Mouse (Mus musculus) MEL (cell line): Measurements from ENCODE around the gene Lima1. TPM values are rescaled to one million over a fixed set of nuclear protein-coding genes. Genes with fewer than 3 reads are reported as not detected.

ENCODE experiments used
- DNase-seq: peaks from one replicate; pipeline ENCODE4 v3.0.0; 2011; ENCODE audit warnings: low read depth, low spot score
- H3K27ac ChIP-seq: 2 replicates; pipeline ENCODE4 v1.5.1; 2012; ENCODE audit warnings: low read depth, mild to moderate bottlenecking, control low read depth, low read length, moderate library complexity; ENCODE audit not compliant: control insufficient read depth
- H3K27me3 ChIP-seq, 2 experiments: fragments of 150-350 bp in 1 of 2; sonication (generic) in 1 of 2; 2 replicates each; pipeline ENCODE4 v1.6.1; 2012; ENCODE audit warnings: low read length in 2 of 2, mild to moderate bottlenecking in 2 of 2, improper control_type of control experiment in 1 of 2, moderate library complexity in 1 of 2; ENCODE audit not compliant: insufficient read depth in 2 of 2, control insufficient read depth in 1 of 2
- H3K36me3 ChIP-seq, 2 experiments: 2 replicates each; pipeline ENCODE4 v1.6.1; 2012 to 2014; ENCODE audit warnings: low read length in 2 of 2, improper control_type of control experiment in 1 of 2, inconsistent platforms in 1 of 2, mild to moderate bottlenecking in 1 of 2; ENCODE audit not compliant: insufficient read depth in 2 of 2, control insufficient read depth in 1 of 2
- H3K4me1 ChIP-seq, 2 experiments: fragments of 150-350 bp in 1 of 2; sonication (generic) in 1 of 2; 2 replicates each; pipeline ENCODE4 v1.6.1; 2012; ENCODE audit warnings: low read length in 2 of 2, improper control_type of control experiment in 1 of 2, mild to moderate bottlenecking in 1 of 2; ENCODE audit not compliant: insufficient read depth in 2 of 2, control insufficient read depth in 1 of 2
- H3K4me3 ChIP-seq, 2 experiments: fragments of 150-350 bp in 1 of 2; sonication (generic) in 1 of 2; 2 replicates each; pipeline ENCODE4 v1.5.1; 2012; ENCODE audit warnings: low read depth in 2 of 2, low read length in 2 of 2, mild to moderate bottlenecking in 2 of 2, moderate library complexity in 2 of 2, control low read depth in 1 of 2, improper control_type of control experiment in 1 of 2; ENCODE audit not compliant: control insufficient read depth in 1 of 2, insufficient read depth in 1 of 2
- H3K79me2 ChIP-seq: 2 replicates; pipeline ENCODE4 v1.6.1; 2012; ENCODE audit warnings: mild to moderate bottlenecking, low read length, moderate library complexity; ENCODE audit not compliant: control insufficient read depth, poor library complexity, insufficient read depth
- H3K9ac ChIP-seq: 2 replicates; pipeline ENCODE4 v1.6.1; 2012; ENCODE audit warnings: low read depth, mild to moderate bottlenecking, control low read depth, low read length, moderate library complexity; ENCODE audit not compliant: control insufficient read depth, poor library complexity, severe bottlenecking
- H3K9me3 ChIP-seq: fragments of 150-350 bp; sonication (generic); replicated peaks from 2 replicates; pipeline ENCODE4 v1.6.1; 2012; ENCODE audit warnings: mild to moderate bottlenecking, low read length, improper control_type of control experiment, moderate library complexity; ENCODE audit not compliant: insufficient read depth
- BHLHE40 ChIP-seq: IDR thresholded peaks from 2 replicates; pipeline ENCODE4 v1.6.1; 2012; ENCODE audit warnings: low read depth, mild to moderate bottlenecking, inconsistent platforms, low read length, improper control_type of control experiment, borderline replicate concordance
- CHD1 ChIP-seq: IDR thresholded peaks from 2 replicates; pipeline ENCODE4 v1.6.1; 2012; ENCODE audit warnings: low read depth, mild to moderate bottlenecking, inconsistent platforms, low read length, improper control_type of control experiment
- CTCF ChIP-seq, 3 experiments: IDR thresholded peaks in 2 of 3; conservative IDR thresholded peaks in 1 of 3; 2 replicates each; pipeline ENCODE4 v1.5.1; 2011 to 2012; ENCODE audit warnings: low read length in 3 of 3, low read depth in 2 of 3, mild to moderate bottlenecking in 2 of 3, improper control_type of control experiment in 1 of 3, inconsistent platforms in 1 of 3, mixed read lengths in 1 of 3, moderate library complexity in 1 of 3; ENCODE audit not compliant: control insufficient read depth in 1 of 3, insufficient read depth in 1 of 3, poor library complexity in 1 of 3, severe bottlenecking in 1 of 3
- E2F4 ChIP-seq: IDR thresholded peaks from 2 replicates; pipeline ENCODE4 v1.6.1; 2011; ENCODE audit warnings: low read depth, low read length, improper control_type of control experiment, borderline replicate concordance
- EP300 ChIP-seq, 2 experiments: IDR thresholded peaks; 2 replicates each; pipeline ENCODE4 v1.6.1; 2011; ENCODE audit warnings: improper control_type of control experiment in 2 of 2, low read length in 2 of 2, low read depth in 1 of 2, mild to moderate bottlenecking in 1 of 2
- ETS1 ChIP-seq: IDR thresholded peaks from 2 replicates; pipeline ENCODE4 v1.6.1; 2012; ENCODE audit warnings: low read depth, mild to moderate bottlenecking, inconsistent platforms, low read length, improper control_type of control experiment, moderate library complexity
- GABPA ChIP-seq: IDR thresholded peaks from 2 replicates; pipeline ENCODE4 v1.6.1; 2012; ENCODE audit warnings: low read depth, mild to moderate bottlenecking, inconsistent platforms, low read length, improper control_type of control experiment, moderate library complexity
- GATA1 ChIP-seq: IDR thresholded peaks from 2 replicates; pipeline ENCODE4 v1.6.1; 2011; ENCODE audit warnings: low read depth, low read length, improper control_type of control experiment
- HCFC1 ChIP-seq: IDR thresholded peaks from 2 replicates; pipeline ENCODE4 v1.6.1; 2012; ENCODE audit warnings: low read depth, mild to moderate bottlenecking, inconsistent platforms, low read length, improper control_type of control experiment, moderate library complexity
- KAT2A ChIP-seq: conservative IDR thresholded peaks from 2 replicates; pipeline ENCODE4 v1.6.1; 2012; ENCODE audit warnings: low read depth, low read length, improper control_type of control experiment, inconsistent platforms
- MAFK ChIP-seq: IDR thresholded peaks from 2 replicates; pipeline ENCODE4 v1.6.1; 2011; ENCODE audit warnings: low read depth, mild to moderate bottlenecking, low read length, improper control_type of control experiment, borderline replicate concordance
- MAX ChIP-seq: IDR thresholded peaks from 2 replicates; pipeline ENCODE4 v1.6.1; 2011; ENCODE audit warnings: low read length, improper control_type of control experiment
- MXI1 ChIP-seq: IDR thresholded peaks from 2 replicates; pipeline ENCODE4 v1.6.1; 2011; ENCODE audit warnings: mild to moderate bottlenecking, low read depth, low read length, improper control_type of control experiment
- MYB ChIP-seq: IDR thresholded peaks from 2 replicates; pipeline ENCODE4 v1.6.1; 2011; ENCODE audit warnings: mild to moderate bottlenecking, low read depth, low read length, improper control_type of control experiment
- NRF1 ChIP-seq: IDR thresholded peaks from 2 replicates; pipeline ENCODE4 v1.6.1; 2014; ENCODE audit warnings: low read depth, mild to moderate bottlenecking, inconsistent platforms, low read length, improper control_type of control experiment, moderate library complexity; ENCODE audit not compliant: poor library complexity, insufficient read depth, severe bottlenecking
- POLR2A ChIP-seq, 2 experiments: IDR thresholded peaks; 2 replicates each; pipeline ENCODE4 v1.6.1; 2011 to 2012; ENCODE audit warnings: low read length in 2 of 2, mild to moderate bottlenecking in 2 of 2, control low read depth in 1 of 2, improper control_type of control experiment in 1 of 2, low read depth in 1 of 2, moderate library complexity in 1 of 2; ENCODE audit not compliant: control insufficient read depth in 1 of 2, insufficient read depth in 1 of 2, poor library complexity in 1 of 2
- POLR2AphosphoS2 ChIP-seq: IDR thresholded peaks from 2 replicates; pipeline ENCODE4 v1.6.1; 2011; ENCODE audit warnings: low read length, improper control_type of control experiment
- RAD21 ChIP-seq: IDR thresholded peaks from 2 replicates; pipeline ENCODE4 v1.6.1; 2011; ENCODE audit warnings: mild to moderate bottlenecking, low read depth, low read length, improper control_type of control experiment
- SMC3 ChIP-seq: IDR thresholded peaks from 2 replicates; pipeline ENCODE4 v1.6.1; 2011; ENCODE audit warnings: low read depth, low read length, improper control_type of control experiment
- TAL1 ChIP-seq: IDR thresholded peaks from 2 replicates; pipeline ENCODE4 v1.6.1; 2012; ENCODE audit warnings: mild to moderate bottlenecking, inconsistent platforms, low read length, moderate library complexity, mixed read lengths
- TBP ChIP-seq: IDR thresholded peaks from 2 replicates; pipeline ENCODE4 v1.8.0; 2011; ENCODE audit warnings: low read depth, low read length, improper control_type of control experiment
- TCF12 ChIP-seq: IDR thresholded peaks from 2 replicates; pipeline ENCODE4 v1.6.1; 2014; ENCODE audit warnings: low read depth, mild to moderate bottlenecking, inconsistent platforms, low read length, improper control_type of control experiment, moderate library complexity
- UBTF ChIP-seq: IDR thresholded peaks from 2 replicates; pipeline ENCODE4 v1.6.1; 2012; ENCODE audit warnings: low read depth, mild to moderate bottlenecking, inconsistent platforms, low read length, improper control_type of control experiment, moderate library complexity, borderline replicate concordance; ENCODE audit not compliant: insufficient read depth
- USF1 ChIP-seq: IDR thresholded peaks from 2 replicates; pipeline ENCODE4 v1.6.1; 2014; ENCODE audit warnings: low read depth, mild to moderate bottlenecking, inconsistent platforms, low read length, improper control_type of control experiment, moderate library complexity
- ZKSCAN1 ChIP-seq: IDR thresholded peaks from 2 replicates; pipeline ENCODE4 v1.6.1; 2012; ENCODE audit warnings: low read depth, mild to moderate bottlenecking, inconsistent platforms, low read length, improper control_type of control experiment, moderate library complexity
- ZMIZ1 ChIP-seq: IDR thresholded peaks from 2 replicates; pipeline ENCODE4 v1.6.1; 2012; ENCODE audit warnings: low read depth, mild to moderate bottlenecking, inconsistent platforms, low read length, improper control_type of control experiment, moderate library complexity
- ZNF384 ChIP-seq: IDR thresholded peaks from 2 replicates; pipeline ENCODE4 v1.6.1; 2012; ENCODE audit warnings: low read depth, mild to moderate bottlenecking, inconsistent platforms, low read length, improper control_type of control experiment
- polyA plus RNA-seq, 2 experiments: library from polyadenylated mRNA; stranded (reverse) in 1 of 2; unstranded in 1 of 2; fragments of >175 nt in 1 of 2; fragments of >200 nt in 1 of 2; gene quantifications; 2 replicates each; pipeline versions ENCODE4 v1.2.1 to v1.2.4; 2012; ENCODE audit warnings: low replicate concordance in 2 of 2, low read depth in 1 of 2; ENCODE audit not compliant: insufficient read length in 2 of 2, insufficient read depth in 1 of 2, missing spikeins in 1 of 2
- total RNA-seq: library from RNA; depleted of rRNA; stranded (reverse); fragments of 300-350 nt; gene quantifications from 2 replicates; pipeline ENCODE4 v1.2.3, GENCODE M21; 2012

The Lima1 gene
- total and polyA plus RNA-seq, 3 experiments: 1.1 to 7.9 TPM; not detected in 1

GRCm38 (mm10) chr15:99801885-99802572 is 73.2 kb downstream of the Lima1 start:
- no peak overlapping the region for H3K4me3 ChIP-seq
- no peaks in the 10 kb centered on the region for H3K9me3 ChIP-seq
- H3K79me2 ChIP-seq: no peaks in the 10 kb centered on the region
- H3K27ac ChIP-seq: no peak overlapping the region
- DNase-seq: no peak
- no peaks in the 10 kb centered on the region for H3K4me1 ChIP-seq
- TF ChIP-seq E2F4 (no peak), MAFK (no peak), POLR2A (IDR thresholded peaks at IDR 0.05; ENCODE audit: control insufficient read depth in 1 of 2, insufficient read depth in 1 of 2, low read depth in 1 of 2, low read length in 2 of 2, poor library complexity in 1 of 2) (no peak), NRF1 (no peak), ZKSCAN1 (no peak), CHD1 (no peak), MYB (no peak), TAL1 (no peak), RAD21 (no peak), CTCF (IDR thresholded peaks at IDR 0.05 in 2 of 3, conservative IDR thresholded peaks at IDR 0.05 in 1 of 3; ENCODE audit: control insufficient read depth in 1 of 3, insufficient read depth in 1 of 3, low read depth in 2 of 3, low read length in 3 of 3, poor library complexity in 1 of 3, severe bottlenecking in 1 of 3) (no peak), MXI1 (no peak), ETS1 (no peak), TCF12 (no peak), GATA1 (no peak), USF1 (no peak), HCFC1 (no peak), KAT2A (no peak), TBP (no peak), UBTF (no peak)
- H3K27me3 ChIP-seq: no peaks in the 10 kb centered on the region
- H3K9ac ChIP-seq: no peak overlapping the region
- no peaks in the 10 kb centered on the region for H3K36me3 ChIP-seq

GRCm38 (mm10) chr15:99799706-99800105 is 75.5 kb downstream of the Lima1 start:
- H3K4me1 ChIP-seq: no peaks in the 10 kb centered on the region
- H3K9ac ChIP-seq: no peak overlapping the region
- TF ChIP-seq EP300 (IDR thresholded peaks at IDR 0.05; ENCODE audit: low read depth in 1 of 2, low read length in 2 of 2) (no peak), GATA1 (no peak), BHLHE40 (no peak), HCFC1 (no peak), POLR2AphosphoS2 (no peak), ZMIZ1 (no peak), ZKSCAN1 (no peak), GABPA (no peak), NRF1 (no peak), RAD21 (no peak), MAX (no peak), SMC3 (no peak), ZNF384 (no peak), MYB (no peak), TAL1 (no peak), MAFK (no peak)

More at GRCm38 (mm10) chr15:99799706-99800105, 75.5 kb downstream of the Lima1 start:
- H3K27ac ChIP-seq: no peak overlapping the region
- DNase-seq: no peak
- no peaks in the 10 kb centered on the region for H3K9me3 ChIP-seq
- H3K27me3 ChIP-seq: no peaks in the 10 kb centered on the region
- H3K79me2 ChIP-seq: no peaks in the 10 kb centered on the region
- H3K36me3 ChIP-seq: no peaks in the 10 kb centered on the region
- H3K4me3 ChIP-seq: no peak overlapping the region
